Mouse (Mus musculus) CH12.LX (cell line): Measurements from ENCODE around the gene Camkk1.

ENCODE experiments used
- CTCF ChIP-seq, 2 experiments: IDR thresholded peaks in 1 of 2; conservative IDR thresholded peaks in 1 of 2; 2 replicates each; pipeline ENCODE4 v1.5.1; 2011 to 2012; ENCODE audit warnings: low read depth in 2 of 2, low read length in 2 of 2, improper control_type of control experiment in 1 of 2, inconsistent platforms in 1 of 2, mild to moderate bottlenecking in 1 of 2, moderate library complexity in 1 of 2
- EP300 ChIP-seq: IDR thresholded peaks from 2 replicates; pipeline ENCODE4 v1.6.1; 2011; ENCODE audit warnings: low read length, improper control_type of control experiment
- MAX ChIP-seq: IDR thresholded peaks from 2 replicates; pipeline ENCODE4 v1.6.1; 2011; ENCODE audit warnings: low read length, improper control_type of control experiment
- MAZ ChIP-seq: IDR thresholded peaks from 2 replicates; pipeline ENCODE4 v1.6.1; 2012; ENCODE audit warnings: low read depth, mild to moderate bottlenecking, inconsistent platforms, low read length, improper control_type of control experiment, moderate library complexity
- NELFE ChIP-seq: IDR thresholded peaks from 2 replicates; pipeline ENCODE4 v1.6.1; 2011; ENCODE audit warnings: low read depth, low read length, improper control_type of control experiment
- POLR2A ChIP-seq: IDR thresholded peaks from 2 replicates; pipeline ENCODE4 v1.6.1; 2011; ENCODE audit warnings: low read depth, mild to moderate bottlenecking, improper control_type of control experiment, low read length
- POLR2AphosphoS2 ChIP-seq: IDR thresholded peaks from 2 replicates; pipeline ENCODE4 v1.6.1; 2011; ENCODE audit warnings: low read depth, low read length, improper control_type of control experiment
- RCOR1 ChIP-seq: conservative IDR thresholded peaks from 2 replicates; pipeline ENCODE4 v1.6.1; 2012; ENCODE audit warnings: low read depth, mild to moderate bottlenecking, inconsistent platforms, low read length, improper control_type of control experiment
- USF1 ChIP-seq: IDR thresholded peaks from 2 replicates; pipeline ENCODE4 v1.6.1; 2014; ENCODE audit warnings: low read depth, mild to moderate bottlenecking, inconsistent platforms, low read length, improper control_type of control experiment
- ZC3H11A ChIP-seq: IDR thresholded peaks from 2 replicates; pipeline ENCODE4 v1.6.1; 2012; ENCODE audit warnings: low read depth, mild to moderate bottlenecking, inconsistent platforms, low read length, improper control_type of control experiment
- ZNF384 ChIP-seq: IDR thresholded peaks from 2 replicates; pipeline ENCODE4 v1.6.1; 2012; ENCODE audit warnings: low read depth, low read length, improper control_type of control experiment, inconsistent platforms

GRCm38 (mm10) chr11:73085391-73085790 lies 66.6 kb downstream of the Camkk1 start:
- no peak for TF ChIP-seq CTCF (conservative IDR thresholded peaks at IDR 0.05 in 1 of 2, IDR thresholded peaks at IDR 0.05 in 1 of 2; ENCODE audit: low read depth in 2 of 2, low read length in 2 of 2)
- no peak for TF ChIP-seq ZC3H11A
- TF ChIP-seq RCOR1: no peak
- TF ChIP-seq MAX: no peak
- no peak for TF ChIP-seq POLR2AphosphoS2
- TF ChIP-seq ZNF384: no peak
- no peak for TF ChIP-seq POLR2A
- TF ChIP-seq EP300: no peak
- no peak for TF ChIP-seq MAZ
- TF ChIP-seq NELFE: no peak
- TF ChIP-seq USF1: no peak
